Mouse (Mus musculus) bone marrow macrophage, adult 2 months (primary cell): Measurements from ENCODE around the gene Vamp2.

Source experiments
- CTCF ChIP-seq: IDR thresholded peaks from 2 replicates; pipeline ENCODE4 v1.5.1; 2012; ENCODE audit warnings: low read depth, mild to moderate bottlenecking, low read length, moderate library complexity
- POLR2A ChIP-seq: IDR thresholded peaks from 2 replicates; pipeline ENCODE4 v1.6.1; 2012; ENCODE audit warnings: mild to moderate bottlenecking, low read depth, low read length, borderline replicate concordance

DNA sequence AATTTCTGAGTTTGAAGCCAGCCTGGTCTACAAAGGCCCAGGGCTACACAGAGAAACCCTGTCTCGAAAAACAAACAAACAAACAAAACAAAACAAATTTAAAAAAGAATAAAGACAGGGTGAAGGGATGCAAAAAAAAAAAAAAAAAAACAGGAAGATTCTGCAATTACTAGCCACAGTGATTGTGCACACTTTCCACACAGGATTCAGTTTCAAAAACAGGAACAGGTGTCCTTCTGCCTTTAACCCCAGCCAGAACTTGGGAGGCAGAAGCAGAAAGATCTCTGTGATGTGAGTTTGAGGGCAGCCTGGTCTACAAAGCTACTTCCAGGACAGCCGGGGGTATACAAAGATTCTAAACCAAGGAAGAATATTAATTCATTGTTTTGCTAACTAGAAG lies 30.0 kb upstream of the Vamp2 start:
- TF ChIP-seq POLR2A (no peak), CTCF (no peak)
